Mouse (Mus musculus): ENCODE data around the gene Atp13a2. TPM values are rescaled to one million over a fixed set of nuclear protein-coding genes. Genes with fewer than 3 reads are reported as not detected.

Gene Atp13a2
- polyA plus RNA-seq, 1 experiment from 2014 or later = 15.8 TPM

DNA sequence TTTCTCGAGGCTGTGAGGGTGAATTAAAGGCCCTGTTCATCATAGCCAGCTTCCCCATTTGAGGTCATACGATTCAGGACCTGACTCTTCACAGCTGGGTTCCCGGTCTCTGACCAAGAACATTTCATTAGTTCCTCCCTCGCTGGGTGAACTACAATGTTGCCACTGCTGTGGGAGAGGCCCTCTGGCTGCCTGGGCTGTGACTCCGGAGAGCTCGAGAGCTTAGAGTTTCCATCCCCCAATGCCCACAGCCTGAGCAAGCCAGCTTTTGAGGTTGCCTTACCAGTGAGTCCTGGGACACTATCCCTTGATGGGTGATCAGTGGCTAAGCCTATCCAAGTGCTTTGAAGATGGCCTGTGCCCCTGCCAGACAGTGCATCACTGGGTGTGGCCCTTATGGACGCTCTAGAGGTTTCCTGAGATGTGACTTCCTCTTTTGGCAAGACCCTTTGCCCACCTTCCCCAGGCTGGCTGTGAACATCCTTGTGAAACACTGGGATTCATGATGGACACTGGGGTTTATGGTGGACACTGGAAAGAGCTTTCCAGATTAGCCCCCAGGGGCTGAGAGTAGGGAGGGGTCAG is 2.1 kb downstream of the Atp13a2 start:
- H3K27me3 ChIP-seq (ENCODE audit: insufficient read depth, low read length) = no peaks in the 10 kb centered on the region
- no peaks in the 10 kb centered on the region for H3K9me3 ChIP-seq (ENCODE audit: low read length)
- peaks cover 10% of the 10 kb centered on the region for H3K36me3 ChIP-seq (replicated peaks; ENCODE audit: insufficient read depth, low read length)
- peak overlapping the region; percentile 81 for H3K27ac ChIP-seq (ENCODE audit: low read depth)
- peak overlapping the region; percentile 96 for H3K4me2 ChIP-seq (ENCODE audit: low read depth, low read length)
- no peak overlapping the region for H3K4me3 ChIP-seq (ENCODE audit: low read depth, low read length)
- 32% methylated on average over 7 of the region's 7 CpGs for WGBS (ENCODE audit: insufficient replicate concordance)
- TF ChIP-seq CTCF (IDR thresholded peaks at IDR 0.05; ENCODE audit: low read depth) = no peak
- no peak for TF ChIP-seq EP300 (IDR thresholded peaks at IDR 0.05; ENCODE audit: low read depth)
- ATAC-seq = peak; percentile 45
- DNase-seq = peak; percentile 53
- peaks cover 29% of the 10 kb centered on the region for H3K4me1 ChIP-seq (ENCODE audit: insufficient read depth)
- no peak overlapping the region for H3K9ac ChIP-seq (replicated peaks)

DNA sequence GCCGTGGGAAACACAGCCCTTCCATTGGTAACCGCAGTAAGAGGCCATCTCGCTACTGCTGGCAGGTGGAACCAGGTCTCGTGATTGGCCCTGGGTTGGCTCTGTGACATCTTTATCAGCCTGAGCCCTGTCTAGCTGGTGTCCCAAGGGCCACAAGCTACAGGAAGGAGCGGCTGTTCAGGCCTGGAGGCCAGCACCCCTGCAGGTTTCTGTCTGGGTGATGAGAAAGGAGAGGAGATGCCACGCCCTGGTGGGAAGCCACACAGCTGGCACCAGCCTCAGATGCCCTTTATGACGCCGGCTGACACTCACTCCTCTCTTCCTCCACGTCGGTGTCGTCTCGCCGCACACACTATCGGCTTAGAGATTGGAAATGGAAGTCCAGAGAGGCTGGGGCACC is 2.8 kb downstream of the Atp13a2 start:
- TF ChIP-seq CTCF (IDR thresholded peaks at IDR 0.05; ENCODE audit: low read depth) (no peak), EP300 (IDR thresholded peaks at IDR 0.05; ENCODE audit: low read depth) (no peak)
- peaks cover 25% of the 10 kb centered on the region for H3K4me1 ChIP-seq (ENCODE audit: insufficient read depth)
- peak overlapping the region; percentile 81 for H3K27ac ChIP-seq (ENCODE audit: low read depth)
- DNase-seq (peak; percentile 43), ATAC-seq (peak; percentile 31)
- no peaks in the 10 kb centered on the region for H3K27me3 ChIP-seq (ENCODE audit: insufficient read depth, low read length)
- WGBS (ENCODE audit: insufficient replicate concordance) = 72% methylated on average over 14 of the region's 14 CpGs
- peaks cover 17% of the 10 kb centered on the region for H3K36me3 ChIP-seq (replicated peaks; ENCODE audit: insufficient read depth, low read length)
- no peaks in the 10 kb centered on the region for H3K9me3 ChIP-seq (ENCODE audit: low read length)
- no peak overlapping the region for H3K9ac ChIP-seq (replicated peaks)
- H3K4me2 ChIP-seq (ENCODE audit: low read depth, low read length) = peak overlapping the region; percentile 43
- H3K4me3 ChIP-seq (ENCODE audit: low read depth, low read length) = no peak overlapping the region

DNA sequence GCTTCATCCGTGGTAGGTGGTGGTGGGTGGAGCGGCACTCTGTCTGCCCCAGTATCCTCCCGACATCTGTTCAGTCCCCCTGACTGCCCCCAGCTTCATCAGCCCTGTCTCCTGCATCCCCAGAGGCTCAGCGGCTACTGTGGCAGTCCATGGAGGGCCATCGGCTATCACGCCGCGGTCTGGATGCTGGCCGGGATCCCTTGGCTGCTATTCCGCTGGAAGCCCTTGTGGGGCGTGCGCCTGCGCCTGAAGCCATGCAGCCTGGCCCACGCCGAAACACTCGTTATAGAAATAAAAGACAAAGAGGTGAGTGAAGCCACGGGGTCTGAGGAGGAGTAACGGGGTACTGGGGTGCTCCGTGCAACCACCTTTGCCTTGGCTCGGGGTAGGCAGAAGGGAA is 5.5 kb downstream of the Atp13a2 start:
- H3K4me3 ChIP-seq (ENCODE audit: low read depth, low read length) = no peak overlapping the region
- no peaks in the 10 kb centered on the region for H3K27me3 ChIP-seq (ENCODE audit: insufficient read depth, low read length)
- H3K9ac ChIP-seq (replicated peaks) = no peak overlapping the region
- no peak for DNase-seq
- H3K4me2 ChIP-seq (ENCODE audit: low read depth, low read length) = no peak overlapping the region
- H3K27ac ChIP-seq (ENCODE audit: low read depth) = no peak overlapping the region
- ATAC-seq = no peak
- H3K9me3 ChIP-seq (ENCODE audit: low read length) = no peaks in the 10 kb centered on the region
- TF ChIP-seq CTCF (IDR thresholded peaks at IDR 0.05; ENCODE audit: low read depth) (no peak), EP300 (IDR thresholded peaks at IDR 0.05; ENCODE audit: low read depth) (no peak)
- 89% methylated on average over 20 of the region's 20 CpGs for WGBS (ENCODE audit: insufficient replicate concordance)
- H3K4me1 ChIP-seq (ENCODE audit: insufficient read depth) = peaks cover 16% of the 10 kb centered on the region
- peaks cover 37% of the 10 kb centered on the region for H3K36me3 ChIP-seq (replicated peaks; ENCODE audit: insufficient read depth, low read length)

DNA sequence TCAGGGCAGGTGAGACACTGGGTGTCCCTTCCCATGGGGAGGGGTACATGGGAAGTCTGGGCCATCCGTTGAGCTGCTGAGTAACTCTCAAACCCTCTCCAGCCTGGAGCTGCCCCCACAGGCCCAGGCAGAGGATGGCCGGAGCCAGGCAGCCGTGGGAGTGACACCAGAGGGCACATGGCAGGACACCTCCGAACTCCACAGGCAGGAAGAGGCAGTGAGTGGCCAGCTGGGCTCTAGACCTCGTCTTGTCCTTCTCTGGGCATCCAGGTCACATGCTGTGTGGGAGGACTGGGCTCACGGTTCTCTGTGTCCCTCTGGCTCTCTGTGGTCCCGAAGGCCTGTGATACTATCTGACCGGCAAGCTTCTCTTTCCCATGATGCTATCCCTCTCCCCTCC is 7.2 kb downstream of the Atp13a2 start:
- TF ChIP-seq CTCF (IDR thresholded peaks at IDR 0.05; ENCODE audit: low read depth) (no peak), EP300 (IDR thresholded peaks at IDR 0.05; ENCODE audit: low read depth) (no peak)
- peaks cover 45% of the 10 kb centered on the region for H3K36me3 ChIP-seq (replicated peaks; ENCODE audit: insufficient read depth, low read length)

DNA sequence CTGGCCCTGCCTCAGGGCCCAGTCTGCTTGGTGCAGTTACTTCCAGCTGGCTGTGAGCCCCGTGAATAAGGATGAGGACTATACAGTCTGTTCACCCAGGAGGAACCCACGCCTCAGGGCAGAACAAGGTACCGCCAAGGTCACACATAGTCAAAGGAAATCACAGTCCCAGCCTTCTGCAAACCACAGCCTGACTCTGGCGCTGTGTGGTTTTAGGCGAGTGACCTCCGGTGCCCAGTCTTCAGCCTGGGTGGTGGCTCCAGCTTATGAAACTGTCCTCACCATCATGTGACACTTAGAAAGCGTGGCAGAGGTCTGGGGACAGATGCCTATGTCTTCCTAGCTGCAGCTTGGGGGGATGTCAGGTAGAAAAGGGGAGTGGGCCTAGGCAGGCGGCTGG is 9.1 kb downstream of the Atp13a2 start:
- Histone ChIP-seq H3K9me3 (ENCODE audit: low read length) (no peaks in the 10 kb centered on the region), H3K36me3 (replicated peaks; ENCODE audit: insufficient read depth, low read length) (peaks cover 54% of the 10 kb centered on the region), H3K4me2 (ENCODE audit: low read depth, low read length) (no peak overlapping the region), H3K9ac (replicated peaks) (no peak overlapping the region), H3K27me3 (ENCODE audit: insufficient read depth, low read length) (no peaks in the 10 kb centered on the region), H3K4me1 (ENCODE audit: insufficient read depth) (no peaks in the 10 kb centered on the region), H3K27ac (ENCODE audit: low read depth) (no peak overlapping the region), H3K4me3 (ENCODE audit: low read depth, low read length) (no peak overlapping the region)
- DNase-seq = no peak
- TF ChIP-seq CTCF (IDR thresholded peaks at IDR 0.05; ENCODE audit: low read depth) (no peak), EP300 (IDR thresholded peaks at IDR 0.05; ENCODE audit: low read depth) (no peak)
- ATAC-seq = no peak
- 80% methylated on average over 8 of the region's 8 CpGs for WGBS (ENCODE audit: insufficient replicate concordance)

More for the DNA sequence above, 7.2 kb downstream of the Atp13a2 start:
- DNase-seq = no peak
- Histone ChIP-seq H3K27me3 (ENCODE audit: insufficient read depth, low read length) (no peaks in the 10 kb centered on the region), H3K9me3 (ENCODE audit: low read length) (no peaks in the 10 kb centered on the region), H3K4me2 (ENCODE audit: low read depth, low read length) (no peak overlapping the region), H3K4me1 (ENCODE audit: insufficient read depth) (peaks cover 5% of the 10 kb centered on the region; the same call in 1 of the 2 replicates), H3K9ac (replicated peaks) (no peak overlapping the region), H3K4me3 (ENCODE audit: low read depth, low read length) (no peak overlapping the region), H3K27ac (ENCODE audit: low read depth) (no peak overlapping the region)
- ATAC-seq = no peak
- 82% methylated on average over 8 of the region's 8 CpGs for WGBS (ENCODE audit: insufficient replicate concordance)

DNA sequence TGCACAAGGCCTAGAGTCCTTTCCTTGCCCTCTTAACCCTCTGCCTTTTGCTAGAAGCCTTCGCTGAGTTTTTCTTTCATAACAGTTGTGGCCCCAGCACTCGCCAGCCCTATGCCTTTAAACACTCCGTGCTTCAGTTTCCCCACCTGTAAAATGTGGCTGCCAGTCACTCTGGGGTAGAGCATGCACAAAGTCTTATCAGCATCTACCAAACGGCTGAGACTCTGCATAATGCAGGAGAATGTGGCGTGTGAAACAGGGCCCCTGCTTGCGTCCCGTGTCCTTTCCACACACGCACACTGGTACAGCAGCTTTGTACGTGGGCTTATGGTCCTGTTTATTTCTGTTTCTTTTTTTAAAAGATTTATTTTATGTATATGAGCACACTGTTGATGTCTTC is 10.1 kb downstream of the Atp13a2 start:
- Histone ChIP-seq H3K9ac (replicated peaks) (no peak overlapping the region), H3K27me3 (ENCODE audit: insufficient read depth, low read length) (no peaks in the 10 kb centered on the region), H3K4me1 (ENCODE audit: insufficient read depth) (no peaks in the 10 kb centered on the region), H3K4me2 (ENCODE audit: low read depth, low read length) (no peak overlapping the region), H3K9me3 (ENCODE audit: low read length) (no peaks in the 10 kb centered on the region), H3K36me3 (replicated peaks; ENCODE audit: insufficient read depth, low read length) (peaks cover 55% of the 10 kb centered on the region), H3K4me3 (ENCODE audit: low read depth, low read length) (no peak overlapping the region), H3K27ac (ENCODE audit: low read depth) (no peak overlapping the region)
- DNase-seq = no peak
- 66% methylated on average over 9 of the region's 9 CpGs for WGBS (ENCODE audit: insufficient replicate concordance)
- TF ChIP-seq EP300 (IDR thresholded peaks at IDR 0.05; ENCODE audit: low read depth) (no peak), CTCF (IDR thresholded peaks at IDR 0.05; ENCODE audit: low read depth) (no peak)
- no peak; the same call in 1 of the 2 replicates for ATAC-seq

Measured in liver, postnatal 0 days (tissue).